Mouse (Mus musculus) liver, embryonic 12.5 days (tissue): ENCODE measurements around the gene Dhfr. TPM values are rescaled to one million over a fixed set of nuclear protein-coding genes. Genes with fewer than 3 reads are reported as not detected.

ENCODE experiments used
- polyA plus RNA-seq: library from polyadenylated mRNA; unstranded; fragments of >200 nt; fragmentation: Nextera tagmentation; extraction: Ambion mirVana; gene quantifications from 2 replicates; pipeline ENCODE4 v1.2.1, GENCODE M21; 2016

Gene Dhfr
- polyA plus RNA-seq, 1 experiment from 2014 or later, result 19.9 TPM

Other genes starting within 250 kb of the Dhfr start
- 0.19 and 0.24 TPM in 2 replicates for gene Rasgrf2, start 223.1 kb upstream of the Dhfr start, polyA plus RNA-seq
- gene Gm20379, start 48.7 kb upstream of the Dhfr start, polyA plus RNA-seq, result 0.50 and 0.61 TPM in 2 replicates
- gene Msh3, start 277 bp downstream of the Dhfr start, polyA plus RNA-seq, result 15.8 and 18.1 TPM in 2 replicates
- not detected in 2 replicates for gene Ankrd34b, start 71.2 kb downstream of the Dhfr start, polyA plus RNA-seq
- 0.19 TPM in 1 of 2 replicates, not detected in the other for gene Fam151b, start 129.3 kb downstream of the Dhfr start, polyA plus RNA-seq
- 3.0 and 3.1 TPM in 2 replicates for gene Zfyve16, start 176.1 kb downstream of the Dhfr start, polyA plus RNA-seq
- not detected in 2 replicates for gene Spz1, start 221.4 kb downstream of the Dhfr start, polyA plus RNA-seq